Mouse (Mus musculus): ENCODE results near the gene Galnt15.

Galnt15 gene

DNA sequence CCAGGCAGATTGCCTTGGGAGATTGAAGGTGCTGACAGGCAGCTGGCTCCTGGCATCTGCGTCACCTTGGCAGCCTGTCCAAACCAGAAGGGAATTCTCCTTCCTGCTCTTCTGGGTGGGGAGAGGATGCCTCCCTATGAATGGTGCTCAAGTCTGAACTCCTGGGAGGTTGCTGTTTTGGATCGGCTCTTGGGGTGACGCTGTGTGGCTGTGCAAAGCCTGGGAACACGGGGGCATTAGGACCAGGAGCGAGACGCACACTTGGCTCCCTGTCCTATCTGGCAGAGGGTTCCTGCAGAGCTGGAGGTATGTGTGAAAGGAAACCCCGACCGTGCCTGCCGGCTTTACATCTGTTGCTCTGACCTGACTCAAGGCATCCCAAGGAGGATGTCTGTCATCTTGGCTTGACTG, at the start of gene Galnt15:
Gene Galnt15, plus strand, starts transcription at position 309 of the 411 bp plus-strand sequence.
- DNase-seq (ENCODE audit: low read depth, low spot score): no peak

GRCm38 (mm10) chr14:31994021-31994420, 34.8 kb upstream of the Galnt15 start:
- no peak for DNase-seq (ENCODE audit: low read depth, low spot score)

DNA sequence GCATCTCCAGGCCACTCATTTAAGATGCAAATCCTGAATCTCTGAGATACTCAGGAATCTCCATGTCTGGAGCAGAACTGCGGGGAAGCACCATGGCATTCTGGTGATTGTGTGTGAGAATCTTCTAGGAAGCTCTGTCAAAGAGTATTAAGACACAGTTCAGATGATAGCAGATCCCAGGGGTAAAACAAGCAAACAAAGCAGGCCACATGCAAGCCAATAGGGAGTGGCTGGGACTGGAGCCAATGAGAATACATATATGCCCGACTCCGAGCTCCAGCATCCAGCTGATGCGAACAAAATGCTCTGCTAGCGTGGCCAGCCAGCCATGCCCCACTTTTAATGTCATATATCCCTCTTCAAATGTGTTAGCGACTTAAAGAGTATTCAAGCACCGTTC, 27.8 kb upstream of the Galnt15 start:
- DNase-seq (ENCODE audit: low read depth, low spot score): no peak

DNA sequence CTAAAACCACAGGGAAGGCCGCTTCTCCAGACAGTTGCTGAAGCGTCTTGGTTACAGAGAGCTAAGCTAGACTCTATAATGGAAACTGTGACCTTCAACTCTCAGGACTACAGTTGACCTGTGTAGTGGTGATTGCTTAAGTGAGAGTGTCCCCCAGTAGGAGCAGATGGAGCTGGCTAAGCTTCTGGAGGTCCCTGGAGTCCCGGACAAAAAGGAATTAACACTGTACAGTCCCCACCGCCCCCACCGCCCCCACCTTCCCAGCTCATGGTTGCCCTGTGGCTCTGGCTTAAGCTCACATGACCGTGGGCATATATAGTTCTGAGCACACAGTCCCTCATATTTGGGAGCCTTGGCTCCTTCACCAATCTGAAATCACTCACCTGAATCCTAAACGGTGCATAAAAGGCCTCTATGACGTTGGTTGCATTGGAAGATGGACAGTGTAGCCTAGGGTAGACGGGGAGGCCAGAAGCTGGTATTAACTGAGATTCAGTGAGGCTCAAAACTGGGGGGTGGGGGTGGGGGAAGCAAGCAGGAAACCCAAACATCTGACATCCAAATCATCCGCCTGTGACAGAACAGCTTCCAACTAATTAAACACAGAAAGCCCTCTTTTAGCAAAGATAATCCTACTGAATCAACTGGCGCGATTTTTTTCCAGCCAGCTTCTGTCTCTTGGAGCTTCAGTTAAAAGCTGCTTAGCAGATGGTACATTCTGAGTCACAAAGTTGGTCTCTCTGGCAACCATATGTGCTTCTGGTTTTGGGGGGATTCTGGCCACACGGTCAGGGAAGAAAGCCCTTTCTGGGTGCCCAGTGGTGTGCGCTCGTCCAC, 26.1 kb upstream of the Galnt15 start:
- DNase-seq (ENCODE audit: low read depth, low spot score): no peak

DNA sequence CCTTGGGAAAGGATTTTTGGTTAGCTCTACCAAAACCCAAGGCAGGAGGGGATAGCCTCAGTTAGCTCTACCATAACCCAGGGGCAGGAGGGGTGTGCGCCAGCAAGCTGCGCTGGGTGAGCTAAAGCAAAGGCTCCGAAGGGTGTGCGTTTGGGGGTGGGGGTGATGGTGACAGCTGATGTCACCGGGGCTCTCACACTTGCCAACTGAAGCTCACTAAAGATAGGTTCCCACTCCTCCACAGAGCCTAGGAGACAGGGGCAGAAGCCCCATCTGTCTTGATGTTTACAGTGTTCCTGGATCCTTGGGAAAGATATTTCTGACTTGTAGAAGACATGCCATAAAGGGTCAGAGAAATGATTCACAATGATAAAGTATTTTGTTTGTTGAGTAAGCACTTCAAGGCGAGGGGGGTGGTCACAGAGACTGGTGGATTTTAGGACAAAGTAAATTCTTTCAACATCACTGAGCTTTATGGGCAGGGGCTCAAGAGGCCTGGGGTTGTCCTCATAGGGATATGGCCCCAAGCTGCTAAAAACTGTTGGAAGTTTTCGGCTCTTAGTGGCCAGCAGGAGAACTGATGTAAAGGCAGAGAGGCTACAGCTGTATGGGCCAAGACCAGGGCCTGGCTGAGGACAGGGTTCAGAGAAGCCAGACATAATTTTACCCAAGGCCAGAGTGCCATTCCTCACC, 24.7 kb upstream of the Galnt15 start:
- DNase-seq (ENCODE audit: low read depth, low spot score): no peak

DNA sequence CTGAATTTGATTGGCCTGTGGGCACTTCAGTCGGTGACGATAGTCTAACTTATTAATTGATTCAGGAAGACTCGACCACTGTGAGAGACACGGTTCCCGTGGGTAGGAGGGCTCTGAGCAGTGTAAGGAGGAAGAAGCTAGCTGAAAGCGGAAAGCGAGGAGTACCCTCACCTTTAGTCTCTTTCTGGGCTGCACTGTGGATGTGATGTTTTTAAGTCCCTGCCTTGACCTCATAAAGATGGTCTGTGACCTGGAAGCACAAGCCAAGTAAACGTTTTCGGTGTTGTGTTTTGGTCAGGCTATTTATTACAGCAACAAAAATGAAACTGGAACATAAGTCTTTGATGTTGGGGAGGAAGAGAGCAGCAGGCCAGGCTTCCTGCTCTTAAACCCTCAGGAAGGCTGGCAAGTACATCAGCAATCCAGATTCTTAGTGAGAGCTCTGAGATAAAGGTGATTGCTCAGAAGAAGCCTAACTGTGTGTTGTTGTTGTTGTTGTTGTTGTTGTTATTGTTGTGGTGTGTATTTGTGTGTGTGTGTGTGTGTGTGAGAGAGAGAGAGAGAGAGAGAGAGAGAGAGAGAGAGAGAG, 23.0 kb upstream of the Galnt15 start:
- no peak for DNase-seq (ENCODE audit: low read depth, low spot score)

- DNase-seq (ENCODE audit: low read depth, low spot score): no peak
Observed at GRCm38 (mm10) chr14:32007654-32008335, 21.0 kb upstream of the Galnt15 start.

GRCm38 (mm10) chr14:32009715-32010114, 19.1 kb upstream of the Galnt15 start:
- DNase-seq (ENCODE audit: low read depth, low spot score): no peak

- no peak for DNase-seq (ENCODE audit: low read depth, low spot score)
Observed at GRCm38 (mm10) chr14:32011547-32012304, 17.1 kb upstream of the Galnt15 start.

- no peak for DNase-seq (ENCODE audit: low read depth, low spot score)
Observed at GRCm38 (mm10) chr14:32015131-32015770, 13.5 kb upstream of the Galnt15 start.

- DNase-seq (ENCODE audit: low read depth, low spot score): no peak
Observed at GRCm38 (mm10) chr14:32016466-32016865, 12.3 kb upstream of the Galnt15 start.

GRCm38 (mm10) chr14:32016921-32017320, 11.9 kb upstream of the Galnt15 start:
- DNase-seq (ENCODE audit: low read depth, low spot score): no peak

DNA sequence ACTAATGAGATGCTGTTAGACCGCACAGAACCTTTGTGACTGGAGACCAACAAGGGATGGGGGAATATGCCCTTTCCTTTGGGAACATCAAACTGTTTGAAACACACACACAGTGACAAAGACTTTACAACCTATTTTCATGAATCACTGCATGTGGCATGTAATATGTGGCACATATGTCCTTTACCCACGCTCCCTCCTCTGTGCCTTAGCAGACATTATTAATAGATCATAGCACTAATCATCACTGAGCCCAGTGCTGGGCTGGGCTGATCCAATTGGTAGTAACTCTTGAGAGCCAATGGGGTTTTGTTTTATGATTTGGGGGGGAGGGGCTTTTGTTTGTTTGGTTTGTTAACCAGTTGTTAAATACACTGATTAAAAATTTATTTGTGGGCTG, 11.3 kb upstream of the Galnt15 start:
- no peak for DNase-seq (ENCODE audit: low read depth, low spot score)

DNA sequence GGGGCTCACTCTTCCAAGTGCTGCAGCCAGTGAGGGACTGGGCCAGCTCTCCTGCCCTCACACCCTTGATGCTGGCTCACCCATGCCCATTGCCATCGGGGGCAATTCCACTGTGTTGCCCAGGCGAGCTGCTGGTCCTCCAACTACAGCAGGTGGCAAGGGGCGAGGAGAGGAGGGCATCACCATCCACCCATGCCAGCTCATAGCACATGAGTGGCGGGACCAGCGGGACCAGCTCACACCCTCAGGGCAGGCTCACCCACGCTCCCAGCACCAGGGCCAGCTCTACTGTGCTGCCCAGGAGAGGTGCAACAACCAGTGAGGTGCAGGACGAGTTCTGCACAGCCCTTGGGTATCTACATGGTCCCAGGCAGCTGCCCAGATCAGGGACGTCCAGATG, 9.7 kb upstream of the Galnt15 start:
- DNase-seq (ENCODE audit: low read depth, low spot score): no peak

DNA sequence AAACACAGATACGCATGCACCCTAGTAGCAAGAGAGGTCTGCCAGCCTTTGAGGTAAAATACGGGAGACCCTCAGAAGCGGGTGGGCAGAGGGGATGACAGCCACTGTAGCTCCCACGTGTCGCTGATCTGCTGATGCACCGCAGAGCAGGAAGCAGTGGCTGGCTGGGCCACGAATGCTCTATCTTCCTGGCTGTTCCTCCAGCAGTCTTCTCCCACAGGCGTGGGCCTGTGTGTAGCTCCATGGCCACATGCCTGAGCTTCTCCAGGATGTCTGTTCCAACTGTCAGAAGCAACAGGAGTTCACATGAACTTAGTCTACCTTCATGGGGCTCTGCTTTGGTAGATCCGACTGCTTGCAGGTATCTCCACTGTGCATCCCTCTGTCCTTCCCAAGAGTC, 6.8 kb upstream of the Galnt15 start:
- no peak for DNase-seq (ENCODE audit: low read depth, low spot score)

GRCm38 (mm10) chr14:32022450-32022849, 6.3 kb upstream of the Galnt15 start:
- no peak for DNase-seq (ENCODE audit: low read depth, low spot score)

GRCm38 (mm10) chr14:32023891-32024290, 4.9 kb upstream of the Galnt15 start:
- no peak for DNase-seq (ENCODE audit: low read depth, low spot score)

GRCm38 (mm10) chr14:32027218-32027617, 1.6 kb upstream of the Galnt15 start:
- DNase-seq (ENCODE audit: low read depth, low spot score): no peak

DNA sequence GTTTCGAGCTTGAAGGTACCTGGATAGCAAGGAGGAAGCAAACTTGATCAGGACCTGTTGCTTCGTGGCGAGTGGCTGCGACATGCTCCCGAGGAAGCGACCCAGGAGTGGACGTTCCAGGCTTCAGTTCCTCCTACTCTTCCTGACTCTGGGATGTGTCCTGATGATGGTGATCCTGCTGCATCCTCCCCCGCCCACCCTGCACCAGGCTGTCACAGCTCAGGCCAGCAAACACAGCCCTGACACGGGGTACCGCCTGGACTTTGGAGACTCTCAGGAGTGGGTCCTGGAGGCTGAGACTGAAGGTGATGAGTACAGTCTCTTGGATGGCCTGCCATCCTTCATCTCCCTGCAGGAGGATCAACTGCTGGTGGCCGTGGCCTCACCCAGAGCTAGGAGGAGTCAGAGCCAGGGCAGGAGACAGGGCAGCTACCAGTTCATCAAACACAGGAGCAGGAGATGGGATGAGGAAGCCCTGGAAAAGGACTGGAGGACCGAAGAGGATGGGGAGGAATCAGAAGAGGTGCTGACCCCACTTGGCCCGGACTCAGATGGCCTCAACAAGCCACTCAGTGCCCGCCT, 713 bp downstream of the Galnt15 start:
- no peak for DNase-seq (ENCODE audit: low read depth, low spot score)

GRCm38 (mm10) chr14:32030073-32030472, 1.3 kb downstream of the Galnt15 start:
- no peak for DNase-seq (ENCODE audit: low read depth, low spot score)
